Mouse (Mus musculus) megakaryocyte, embryonic 14.5 days (primary cell): ENCODE data around the gene Gprc5a. TPM values are rescaled to one million over a fixed set of nuclear protein-coding genes. Genes with fewer than 3 reads are reported as not detected.

Source experiments
- H3K27me3 ChIP-seq: replicated peaks from 2 replicates; pipeline ENCODE3; 2012; ENCODE audit warnings: inconsistent platforms
- H3K36me3 ChIP-seq: replicated peaks from 2 replicates; pipeline ENCODE3; 2012; ENCODE audit warnings: low read length, inconsistent platforms, mixed read lengths
- H3K4me1 ChIP-seq: 2 replicates; pipeline ENCODE4 v1.6.1; 2012; ENCODE audit warnings: inconsistent platforms
- H3K4me3 ChIP-seq: replicated peaks from 2 replicates; pipeline ENCODE3; 2012; ENCODE audit warnings: moderate library complexity, mild to moderate bottlenecking, inconsistent platforms
- H3K9me3 ChIP-seq: 2 replicates; pipeline ENCODE4 v1.6.1; 2012; ENCODE audit warnings: inconsistent platforms
- FLI1 ChIP-seq: IDR thresholded peaks from 2 replicates; pipeline ENCODE4 v1.6.1; 2012; ENCODE audit warnings: low read length, inconsistent platforms, mixed read lengths
- GATA1 ChIP-seq: IDR thresholded peaks from 3 replicates; pipeline ENCODE4 v1.6.1; 2012; ENCODE audit warnings: mixed read lengths, low read length, inconsistent platforms, borderline replicate concordance
- polyA plus RNA-seq: library from polyadenylated mRNA; stranded (reverse); fragments of >175 nt; gene quantifications from 2 replicates; pipeline ENCODE4 v1.2.3, GENCODE M21; 2012; ENCODE audit warnings: low replicate concordance; ENCODE audit not compliant: insufficient read depth

Gene Gprc5a
- polyA plus RNA-seq, 1 experiment = not detected

DNA sequence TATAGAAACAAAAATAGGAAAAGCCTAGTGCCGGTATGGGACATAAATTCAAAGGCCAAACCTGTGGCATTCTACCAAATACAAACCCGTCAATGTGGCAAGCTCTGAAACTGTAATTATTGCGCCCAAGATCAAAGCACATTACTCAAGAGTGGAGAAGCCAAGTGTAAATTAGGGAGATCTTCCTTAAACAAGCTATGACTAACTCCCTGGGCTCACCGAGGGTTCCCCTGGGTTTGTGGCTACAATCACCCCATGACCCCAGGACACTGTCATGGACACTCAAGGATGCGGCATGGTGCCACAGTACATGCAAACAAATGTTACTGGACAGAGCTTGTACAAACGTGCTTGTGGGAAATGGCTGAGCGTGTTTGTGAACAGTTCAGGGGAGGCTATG is 67.6 kb downstream of the Gprc5a start:
- Histone ChIP-seq H3K9me3 (no peaks in the 10 kb centered on the region), H3K4me1 (peaks cover 14% of the 10 kb centered on the region), H3K27me3 (peaks cover 14% of the 10 kb centered on the region), H3K36me3 (peaks cover 2% of the 10 kb centered on the region), H3K4me3 (no peak overlapping the region)
- TF ChIP-seq FLI1 (no peak), GATA1 (no peak)

DNA sequence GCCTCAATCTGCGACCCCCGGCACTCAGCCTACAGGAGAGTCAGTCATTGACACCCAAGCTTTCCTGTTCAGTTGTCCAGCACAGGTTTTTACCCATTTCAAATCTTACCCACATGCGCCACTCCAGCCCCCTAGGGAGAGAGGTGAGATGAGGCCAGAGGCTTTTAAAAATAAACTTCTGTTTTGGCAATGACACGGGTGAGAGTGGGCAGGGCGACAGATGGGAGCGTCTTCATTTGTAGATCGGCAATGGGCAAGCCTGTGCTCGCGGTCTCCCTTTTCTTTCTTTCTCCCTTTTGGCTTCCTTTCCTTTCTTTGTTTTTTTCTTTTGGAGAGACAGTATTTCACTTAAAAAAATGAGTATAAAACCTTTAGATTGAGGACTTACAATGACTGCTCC is 68.0 kb downstream of the Gprc5a start:
- Histone ChIP-seq H3K9me3 (no peaks in the 10 kb centered on the region), H3K4me1 (peaks cover 14% of the 10 kb centered on the region), H3K27me3 (peaks cover 14% of the 10 kb centered on the region), H3K36me3 (peaks cover 4% of the 10 kb centered on the region), H3K4me3 (no peak overlapping the region)
- TF ChIP-seq GATA1 = no peak
- TF ChIP-seq FLI1 = no peak

Other genes with a start within 250 kb of the Gprc5a start
- 1.1 and 2.3 TPM in 2 replicates for gene Crebl2, start 235.5 kb upstream of the Gprc5a start, polyA plus RNA-seq
- gene Gpr19, start 167.1 kb upstream of the Gprc5a start, polyA plus RNA-seq = 0.62 TPM in 1 of 2 replicates, not detected in the other
- 15.1 and 19.6 TPM in 2 replicates for gene Cdkn1b, start 145.2 kb upstream of the Gprc5a start, polyA plus RNA-seq
- gene Apold1, start 83.9 kb upstream of the Gprc5a start, polyA plus RNA-seq = 0.92 and 1.1 TPM in 2 replicates
- gene Ddx47, start 54.0 kb upstream of the Gprc5a start, polyA plus RNA-seq = 6.6 TPM in 1 of 2 replicates, not detected in the other
- gene Gprc5d, start 52.6 kb downstream of the Gprc5a start, polyA plus RNA-seq = not detected in 2 replicates
- gene Fam234b, start 132.3 kb downstream of the Gprc5a start, polyA plus RNA-seq = 1.1 and 2.3 TPM in 2 replicates
- gene Hebp1, start 132.4 kb downstream of the Gprc5a start, polyA plus RNA-seq = 3.9 TPM in 1 of 2 replicates, not detected in the other
- gene Gsg1, start 188.7 kb downstream of the Gprc5a start, polyA plus RNA-seq = not detected in 2 replicates
- gene Pbp2, start 244.8 kb downstream of the Gprc5a start, polyA plus RNA-seq = not detected in 2 replicates